Mouse (Mus musculus) bone marrow macrophage, adult 2 months (primary cell): Measurements from ENCODE around the gene 2210016F16Rik. TPM values are rescaled to one million over a fixed set of nuclear protein-coding genes. Genes with fewer than 3 reads are reported as not detected.
"Not testable (repeated sequence)": the region's sequence is repeated elsewhere in the genome, so short reads cannot be mapped to it uniquely, and the experiment has no call there.

Experiments used
- H3K27ac ChIP-seq: 2 replicates; pipeline ENCODE4 v1.5.1; 2012; ENCODE audit warnings: low read depth, low read length; ENCODE audit not compliant: insufficient read depth
- H3K4me1 ChIP-seq: 2 replicates; pipeline ENCODE4 v1.6.1; 2012; ENCODE audit warnings: low read length; ENCODE audit not compliant: control insufficient read depth, insufficient read depth
- H3K4me3 ChIP-seq: 2 replicates; pipeline ENCODE4 v1.5.1; 2012; ENCODE audit warnings: mild to moderate bottlenecking, low read length, moderate library complexity; ENCODE audit not compliant: insufficient read depth
- CTCF ChIP-seq: IDR thresholded peaks from 2 replicates; pipeline ENCODE4 v1.5.1; 2012; ENCODE audit warnings: low read depth, mild to moderate bottlenecking, low read length, moderate library complexity
- POLR2A ChIP-seq: IDR thresholded peaks from 2 replicates; pipeline ENCODE4 v1.6.1; 2012; ENCODE audit warnings: mild to moderate bottlenecking, low read depth, low read length, borderline replicate concordance
- polyA plus RNA-seq: library from polyadenylated mRNA; stranded (reverse); fragments of >200 nt; gene quantifications from 2 replicates; pipeline ENCODE4 v1.2.4, GENCODE M21; 2012; ENCODE audit not compliant: missing spikeins, insufficient read depth, insufficient read length

2210016F16Rik gene
- polyA plus RNA-seq, 1 experiment: 19.7 TPM

GRCm38 (mm10) chr13:58402744-58403110 lies 17.7 kb upstream of the 2210016F16Rik start:
- Histone ChIP-seq H3K4me3 (peak overlapping the region; percentile 93), H3K27ac (peak overlapping the region; percentile 96)
- no peak for TF ChIP-seq CTCF
- no peak for TF ChIP-seq POLR2A

GRCm38 (mm10) chr13:58402003-58402743 lies 17.1 kb upstream of the 2210016F16Rik start, which contains the start of gene Rmi1:
Gene Rmi1, plus strand, starts transcription at chr13:58402248.
- Histone ChIP-seq H3K27ac (peak within 1 kb of the TSS; percentile 96), H3K4me3 (peak within 1 kb of the TSS; percentile 93), H3K4me1 (peaks cover 11% of the 10 kb centered on the region)
- no peak for TF ChIP-seq CTCF
- no peak for TF ChIP-seq POLR2A

More at GRCm38 (mm10) chr13:58402744-58403110, 17.7 kb upstream of the 2210016F16Rik start:
- peaks cover 12% of the 10 kb centered on the region for H3K4me1 ChIP-seq

DNA sequence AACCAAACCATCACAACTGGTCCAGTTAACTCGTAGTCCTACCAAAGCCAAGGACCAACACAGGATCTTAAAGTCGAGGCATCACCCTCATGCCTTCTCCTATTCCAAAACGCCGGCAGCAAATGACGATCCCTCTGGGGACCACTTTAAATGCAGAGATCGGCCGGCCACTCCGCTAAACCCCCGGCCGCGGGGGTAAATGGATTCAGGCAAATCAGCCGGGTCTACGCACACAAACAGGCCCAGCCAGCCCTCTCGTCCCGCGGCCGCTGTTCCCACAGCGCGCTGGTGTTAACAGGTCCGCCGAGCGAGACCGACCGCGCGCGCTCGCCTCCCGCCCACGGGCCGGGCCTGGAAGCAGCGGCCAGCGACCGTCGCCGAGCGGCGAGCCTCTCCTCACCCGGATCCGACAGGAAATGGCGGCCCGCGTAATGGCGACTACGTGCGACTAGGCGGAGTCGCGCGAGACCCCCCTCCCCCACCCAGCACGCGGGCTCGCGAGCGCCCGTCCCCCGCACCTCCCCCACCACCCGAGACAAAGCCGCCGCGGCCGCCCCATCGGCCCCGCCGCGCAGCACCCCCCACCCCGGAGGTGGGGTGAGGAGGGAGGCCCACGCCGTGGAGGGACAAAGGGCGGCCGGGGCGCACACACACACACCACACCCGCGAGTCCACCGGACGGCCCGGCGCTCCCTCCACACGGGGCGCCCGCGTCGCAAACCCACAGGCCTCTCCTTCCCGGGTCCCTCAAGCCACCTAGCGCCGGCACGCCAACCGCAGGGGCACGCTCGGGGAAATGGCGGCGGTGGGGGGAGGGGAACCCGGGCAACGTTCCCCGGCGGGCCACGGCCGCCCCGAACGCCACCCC lies 16.3 kb upstream of the 2210016F16Rik start:
- peak overlapping the region; percentile 96 for H3K27ac ChIP-seq
- H3K4me3 ChIP-seq: peak overlapping the region; percentile 93
- TF ChIP-seq POLR2A (no peak), CTCF (no peak)
- H3K4me1 ChIP-seq: peaks cover 6% of the 10 kb centered on the region

GRCm38 (mm10) chr13:58400576-58400975 lies 15.6 kb upstream of the 2210016F16Rik start:
- Histone ChIP-seq H3K27ac (peak overlapping the region; percentile 74; the same call in 1 of the 2 replicates), H3K4me1 (peaks cover 5% of the 10 kb centered on the region), H3K4me3 (peak overlapping the region; percentile 93)
- TF ChIP-seq CTCF (no peak), POLR2A (no peak)

DNA sequence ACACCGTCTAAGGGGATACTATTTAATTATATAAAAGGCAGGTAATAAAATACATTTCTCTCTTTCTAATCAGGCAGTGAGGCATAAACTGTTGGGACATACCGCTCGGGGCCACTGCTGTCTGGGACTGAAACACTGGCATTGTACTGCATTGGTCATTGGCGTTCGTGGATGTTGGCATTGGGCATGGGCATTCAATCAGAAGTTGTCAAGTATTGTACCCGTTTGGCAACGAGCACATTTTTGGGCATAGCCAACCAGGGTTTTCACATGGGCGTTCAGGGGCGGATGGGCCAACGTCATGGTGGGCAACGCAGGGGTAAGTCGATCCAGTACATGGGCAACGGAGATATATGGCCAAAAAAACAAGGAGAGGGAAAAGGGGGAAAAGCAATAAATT lies 12.6 kb upstream of the 2210016F16Rik start:
- Histone ChIP-seq H3K4me3 (no peak overlapping the region), H3K27ac (no peak overlapping the region), H3K4me1 (peaks cover 2% of the 10 kb centered on the region)
- TF ChIP-seq POLR2A: no peak
- TF ChIP-seq CTCF: no peak

DNA sequence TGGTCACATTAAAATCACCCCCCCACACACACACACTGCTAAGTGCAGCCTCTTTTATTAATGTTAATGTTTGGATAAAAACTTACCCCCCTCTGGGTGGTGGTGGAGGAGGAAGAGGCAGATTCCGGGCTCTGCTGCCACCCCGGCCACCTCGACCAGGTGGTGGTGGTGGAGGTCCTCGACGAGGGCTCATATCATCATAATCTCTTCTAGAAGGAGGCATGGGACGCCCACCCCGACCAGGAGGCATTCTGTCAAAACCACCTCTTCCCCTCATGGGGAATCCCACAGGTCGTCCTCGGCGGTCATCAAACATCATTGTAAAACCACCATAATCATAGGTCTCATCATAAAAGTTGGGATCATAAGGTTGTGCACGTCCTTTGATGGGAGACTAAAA lies 9.4 kb upstream of the 2210016F16Rik start:
- H3K4me1 ChIP-seq, H3K27ac ChIP-seq, H3K4me3 ChIP-seq: not testable (repeated sequence)

DNA sequence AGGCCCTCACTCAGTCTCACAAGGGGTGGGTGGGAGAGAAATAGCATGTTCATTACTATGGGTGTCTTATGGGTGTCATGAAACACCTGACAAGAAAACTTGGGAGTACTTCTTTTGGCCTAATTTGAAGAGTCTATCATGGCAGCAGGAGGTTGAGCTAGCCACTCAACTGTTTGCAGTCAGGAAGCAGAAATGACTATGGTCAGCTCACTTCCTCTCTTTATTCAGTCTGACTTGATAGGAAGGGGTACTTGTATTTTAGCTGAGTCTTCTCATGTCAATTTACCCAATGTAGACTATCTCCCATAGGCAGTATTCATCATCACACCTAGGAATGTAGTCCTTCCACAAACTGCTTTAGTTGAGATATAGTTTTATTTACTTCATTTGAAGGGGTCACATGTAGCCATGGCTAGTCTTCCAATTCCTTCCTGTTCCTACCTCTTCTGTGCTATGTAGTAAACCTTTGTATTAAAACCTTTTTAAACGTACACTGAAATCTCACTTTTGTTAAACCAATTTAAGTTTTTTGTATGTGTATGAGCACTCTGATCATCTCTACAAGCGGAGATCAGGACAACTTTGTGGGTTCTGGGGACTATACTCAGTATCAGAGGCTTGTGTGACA lies 4.4 kb upstream of the 2210016F16Rik start:
- Histone ChIP-seq H3K4me1 (peaks cover 5% of the 10 kb centered on the region), H3K4me3 (no peak overlapping the region), H3K27ac (0 out of 2 replicates have a peak overlapping the region, but pooled peaks have one; percentile 3)
- TF ChIP-seq POLR2A (no peak), CTCF (no peak)

- Histone ChIP-seq H3K4me3 (no peak overlapping the region), H3K4me1 (peaks cover 11% of the 10 kb centered on the region), H3K27ac (no peak overlapping the region)
- TF ChIP-seq POLR2A: no peak
Measured at GRCm38 (mm10) chr13:58388379-58388778, 3.4 kb upstream of the 2210016F16Rik start.

GRCm38 (mm10) chr13:58387948-58388347 lies 2.9 kb upstream of the 2210016F16Rik start:
- TF ChIP-seq CTCF (peak; percentile 16; the same call in 1 of the 2 replicates), POLR2A (no peak)

GRCm38 (mm10) chr13:58385547-58385920 lies 509 bp upstream of the 2210016F16Rik start:
- Histone ChIP-seq H3K4me3 (peak overlapping the region; percentile 69), H3K4me1 (peaks cover 11% of the 10 kb centered on the region), H3K27ac (no peak overlapping the region)
- no peak for TF ChIP-seq POLR2A
- TF ChIP-seq CTCF: no peak

More at GRCm38 (mm10) chr13:58387948-58388347, 2.9 kb upstream of the 2210016F16Rik start:
- Histone ChIP-seq H3K4me1 (peaks cover 11% of the 10 kb centered on the region), H3K27ac (no peak overlapping the region), H3K4me3 (no peak overlapping the region)
